ENCODE assay signal across 24 mouse cellular contexts in genomic region chr1:135925848-135926247, GRCm38 (mm10). TPM values are rescaled to one million over a fixed set of nuclear protein-coding genes. Genes with fewer than 3 reads are reported as not detected.
DNase-seq lines count a peak whose midpoint lies in the region; TF ChIP-seq lines count a peak whose summit lies in the region.
"Had no signal": no experiment of that assay in that cellular context is flagged by ENCODE, and none has a peak within 500 bp of the region (broad histone marks: within the 10 kb centered on the region; RNA-seq: fewer than 3 reads in every experiment).

No protein-coding gene starts in this region.

- H3K4me2 ChIP-seq in myocyte (ENCODE audit: low read depth), result peak overlapping the region; percentile 47
- H3K4me2 ChIP-seq: embryonic facial prominence, embryonic 12.5 days; hindbrain, embryonic 15.5 days; liver, embryonic 12.5 days; lung, embryonic 14.5 days; midbrain, embryonic 13.5 days; neural tube, embryonic 12.5 days had no signal

- peaks cover 3% of the 10 kb centered on the region for H3K27me3 ChIP-seq in C2C12 (ENCODE audit: control insufficient read depth, insufficient read depth, insufficient read length)
- H3K27me3 ChIP-seq in myocyte (ENCODE audit: control insufficient read depth, insufficient read depth, insufficient read length), result no peaks in the 10 kb centered on the region

- H3K4me3 ChIP-seq in C2C12 (ENCODE audit: insufficient read depth, poor library complexity, severe bottlenecking) (no peak overlapping the region), myocyte (no peak overlapping the region)
- H3K4me3 ChIP-seq: embryonic facial prominence, embryonic 12.5 days; heart, embryonic 10.5 days; hindbrain, embryonic 15.5 days; liver, embryonic 12.5 days; midbrain, embryonic 13.5 days; neural tube, embryonic 12.5 days had no signal

- intact Hi-C loops in gastrocnemius, postnatal 14 days (cut with DNase I; ENCODE audit: low total_unique reads), result no loop called here

- no peak for TF ChIP-seq CTCF in C2C12 (IDR thresholded peaks at IDR 0.05; ENCODE audit: control insufficient read depth, insufficient read depth, insufficient read length)

- H3K79me2 ChIP-seq in C2C12 (ENCODE audit: control insufficient read depth, insufficient read depth) (no peaks in the 10 kb centered on the region), myocyte (ENCODE audit: control insufficient read depth, insufficient read depth) (no peaks in the 10 kb centered on the region)

- no peak for TF ChIP-seq POLR2A in myocyte (IDR thresholded peaks at IDR 0.05; ENCODE audit: insufficient read length, low read depth)

- peak; percentile 18 for DNase-seq in cerebellum, adult 9-11 months
- no peak for DNase-seq in cerebellum, adult 11 months
- DNase-seq in gastrocnemius, postnatal 14 days, result peak; percentile 51
- no peak for DNase-seq in gastrocnemius, adult 18-20 months (ENCODE audit: low spot score)
- DNase-seq in layer of hippocampus, adult 9-10 months (ENCODE audit: low spot score), result no peak
- no peak for DNase-seq in kidney, adult 8-10 months
- DNase-seq: adrenal gland, adult 8-10 months; cerebellum, adult 8-10 months; heart, postnatal 4 days; kidney, adult 2 months; kidney, postnatal 10 days; lung, embryonic 14.5 days; thymus, adult 18-20 months; thymus, postnatal 36 days had no signal

- no peaks in the 10 kb centered on the region for H3K79me3 ChIP-seq in C2C12 (ENCODE audit: low read depth)

- no peaks in the 10 kb centered on the region for H3K36me3 ChIP-seq in C2C12 (ENCODE audit: control insufficient read depth, insufficient read depth)
- H3K36me3 ChIP-seq in myocyte (ENCODE audit: control insufficient read depth, insufficient read depth), result no peaks in the 10 kb centered on the region
- H3K36me3 ChIP-seq: embryonic facial prominence, embryonic 12.5 days; heart, embryonic 10.5 days; hindbrain, embryonic 15.5 days; liver, embryonic 12.5 days; midbrain, embryonic 13.5 days; neural tube, embryonic 12.5 days had no signal

- H3ac ChIP-seq in C2C12 (ENCODE audit: control insufficient read depth, insufficient read length, low read depth), result no peak overlapping the region
- no peak overlapping the region for H3ac ChIP-seq in myocyte (ENCODE audit: control insufficient read depth, insufficient read length)

TF ChIP-seq in C2C12, 6 proteins besides CTCF, POLR2A, EP300 and RAD21:
- TF ChIP-seq MYOG (IDR thresholded peaks at IDR 0.05; ENCODE audit: control insufficient read depth, extremely low read depth, insufficient read length) (no peak), CEBPB (IDR thresholded peaks at IDR 0.05; ENCODE audit: low read depth) (no peak), MYOD1 (IDR thresholded peaks at IDR 0.05; ENCODE audit: control insufficient read depth, insufficient read length, low read depth) (peak; percentile 55), USF1 (IDR thresholded peaks at IDR 0.05; ENCODE audit: low read depth) (no peak), MAX (IDR thresholded peaks at IDR 0.05) (no peak)

TF ChIP-seq in myocyte, 11 proteins besides CTCF, POLR2A, EP300 and RAD21:
- TF ChIP-seq TCF3 (IDR thresholded peaks at IDR 0.05; ENCODE audit: insufficient read length, low read depth) (peak; percentile 74), MYOD1 (IDR thresholded peaks at IDR 0.05; ENCODE audit: control insufficient read depth in 1 of 3, insufficient read length in 2 of 3, low read depth in 2 of 3) (peak in 2 of 3 experiments; percentile 89 to 99), MYOG (IDR thresholded peaks at IDR 0.05; ENCODE audit: control insufficient read depth in 1 of 3, insufficient read depth in 1 of 3, insufficient read length in 2 of 3, low read depth in 2 of 3) (peak; percentile 70 to 98 (median 85)), REST (IDR thresholded peaks at IDR 0.05; ENCODE audit: insufficient read depth, insufficient read length) (no peak), MAX (IDR thresholded peaks at IDR 0.05; ENCODE audit: low read depth) (no peak), TCF12 (IDR thresholded peaks at IDR 0.05; ENCODE audit: insufficient read depth, poor library complexity, severe bottlenecking) (peak; percentile 58)

RNA-seq across cellular contexts. Expression of gene Pkp1, which starts 6.8 kb away (rescaled TPM):
- total RNA-seq in gastrocnemius, postnatal 14 days (2021), result not detected
- under 1 TPM in 1 of 2 experiments, not detected in 1; 0.09 TPM for total RNA-seq in gastrocnemius, adult 18-20 months (2021)
- 6.4 TPM for polyA plus RNA-seq in C2C12 (2012; fragmentation: generic; extraction: Trizol)
- polyA plus RNA-seq in myocyte (2012; fragmentation: generic; extraction: Trizol), result 74.8 TPM
- total RNA-seq: megakaryocyte, adult 5-6 weeks had no signal
- polyA plus RNA-seq: forebrain, embryonic 14.5 days; liver, embryonic 12.5 days; midbrain, embryonic 13.5 days had no signal

Comparison
In these comparisons a context has a peak if more than half of its experiments do, and no peak if none do; other contexts are left out.
1. DNase-seq: peak in cerebellum, adult 9-11 months (single experiment) and gastrocnemius, postnatal 14 days (single experiment); none in cerebellum, adult 11 months (single experiment), gastrocnemius, adult 18-20 months (single experiment), layer of hippocampus, adult 9-10 months (single experiment) and kidney, adult 8-10 months (0 of 2).